Mouse (Mus musculus): ENCODE measurements at regions not wholly inside any gene's neighbourhood (a gene's known extent, or its start where the extent isn't known, plus 50 kb on each side); places are given as distances from the start of the nearest gene placed in this dataset.

GRCm38 (mm10) chr7:114912109-114912508 lies 168.6 kb downstream of the Insc start:
- H3K9me3 ChIP-seq = no peaks in the 10 kb centered on the region
- no peaks in the 10 kb centered on the region for H3K36me3 ChIP-seq
- no peak overlapping the region for H3K27ac ChIP-seq
- no peak overlapping the region for H3K4me2 ChIP-seq
- no peaks in the 10 kb centered on the region for H3K27me3 ChIP-seq
- ATAC-seq (ENCODE audit: insufficient number of reproducible peaks, low FRiP score, low TSS enrichment, low read depth) = no peak
- H3K9ac ChIP-seq = no peak overlapping the region
- H3K4me1 ChIP-seq = no peaks in the 10 kb centered on the region
- H3K4me3 ChIP-seq = no peak overlapping the region
- WGBS = 72% methylated on average over 3 of the region's 3 CpGs

GRCm38 (mm10) chr7:114922155-114922554 lies 178.7 kb downstream of the Insc start:
- WGBS = 2% methylated on average over 3 of the region's 3 CpGs
- H3K27me3 ChIP-seq = no peaks in the 10 kb centered on the region

GRCm38 (mm10) chr7:114933861-114934260 lies 190.4 kb downstream of the Insc start:
- ATAC-seq (ENCODE audit: insufficient number of reproducible peaks, low FRiP score, low TSS enrichment, low read depth) = no peak
- Histone ChIP-seq H3K4me1 (no peaks in the 10 kb centered on the region), H3K4me2 (no peak overlapping the region), H3K36me3 (no peaks in the 10 kb centered on the region), H3K27ac (no peak overlapping the region), H3K9ac (no peak overlapping the region), H3K4me3 (no peak overlapping the region), H3K27me3 (no peaks in the 10 kb centered on the region), H3K9me3 (no peaks in the 10 kb centered on the region)
- 52% methylated on average over 8 of the region's 8 CpGs for WGBS

More at GRCm38 (mm10) chr7:114922155-114922554, 178.7 kb downstream of the Insc start:
- no peaks in the 10 kb centered on the region for H3K9me3 ChIP-seq
- H3K4me3 ChIP-seq = no peak overlapping the region
- no peaks in the 10 kb centered on the region for H3K36me3 ChIP-seq
- H3K27ac ChIP-seq = no peak overlapping the region
- peak; percentile 40; the same call in 1 of the 2 replicates for ATAC-seq (ENCODE audit: insufficient number of reproducible peaks, low FRiP score, low TSS enrichment, low read depth)
- H3K9ac ChIP-seq = no peak overlapping the region
- peaks cover 3% of the 10 kb centered on the region; the same call in 1 of the 2 replicates for H3K4me1 ChIP-seq
- H3K4me2 ChIP-seq = no peak overlapping the region

- no peaks in the 10 kb centered on the region for H3K9me3 ChIP-seq
- H3K36me3 ChIP-seq = no peaks in the 10 kb centered on the region
- no peak for ATAC-seq (ENCODE audit: insufficient number of reproducible peaks, low FRiP score, low TSS enrichment, low read depth)
- H3K4me1 ChIP-seq = no peaks in the 10 kb centered on the region
- no peaks in the 10 kb centered on the region for H3K27me3 ChIP-seq
- H3K27ac ChIP-seq = no peak overlapping the region
- no peak overlapping the region for H3K9ac ChIP-seq
- no peak overlapping the region for H3K4me2 ChIP-seq
- no peak overlapping the region for H3K4me3 ChIP-seq
Measured at GRCm38 (mm10) chr7:114950759-114951158, 207.3 kb downstream of the Insc start.

- 52% methylated on average over 5 of the region's 5 CpGs for WGBS
- ATAC-seq (ENCODE audit: insufficient number of reproducible peaks, low FRiP score, low TSS enrichment, low read depth) = no peak
- H3K4me3 ChIP-seq = no peak overlapping the region
Measured at GRCm38 (mm10) chr7:114963206-114963605, 219.7 kb downstream of the Insc start.

GRCm38 (mm10) chr7:114965923-114966322 lies 222.4 kb downstream of the Insc start:
- no peak overlapping the region for H3K27ac ChIP-seq
- no peaks in the 10 kb centered on the region for H3K36me3 ChIP-seq
- H3K4me3 ChIP-seq = no peak overlapping the region
- H3K27me3 ChIP-seq = no peaks in the 10 kb centered on the region
- WGBS = 39% methylated on average over 2 of the region's 2 CpGs
- H3K4me2 ChIP-seq = no peak overlapping the region
- no peaks in the 10 kb centered on the region for H3K4me1 ChIP-seq
- H3K9me3 ChIP-seq = no peaks in the 10 kb centered on the region
- no peak for ATAC-seq (ENCODE audit: insufficient number of reproducible peaks, low FRiP score, low TSS enrichment, low read depth)
- H3K9ac ChIP-seq = no peak overlapping the region

More at GRCm38 (mm10) chr7:114963206-114963605, 219.7 kb downstream of the Insc start:
- Histone ChIP-seq H3K27ac (no peak overlapping the region), H3K9me3 (no peaks in the 10 kb centered on the region), H3K4me2 (no peak overlapping the region), H3K9ac (no peak overlapping the region), H3K27me3 (no peaks in the 10 kb centered on the region), H3K36me3 (no peaks in the 10 kb centered on the region), H3K4me1 (no peaks in the 10 kb centered on the region)

GRCm38 (mm10) chr7:114986481-114986880 lies 243.0 kb downstream of the Insc start:
- no peak for ATAC-seq (ENCODE audit: insufficient number of reproducible peaks, low FRiP score, low TSS enrichment, low read depth)
- WGBS = 28% methylated on average over 2 of the region's 2 CpGs
- H3K27ac ChIP-seq = no peak overlapping the region

GRCm38 (mm10) chr7:114991255-114991654 lies 247.8 kb downstream of the Insc start:
- H3K9me3 ChIP-seq = no peaks in the 10 kb centered on the region
- no peak overlapping the region for H3K4me2 ChIP-seq
- H3K27me3 ChIP-seq = no peaks in the 10 kb centered on the region
- H3K9ac ChIP-seq = no peak overlapping the region
- no peaks in the 10 kb centered on the region for H3K36me3 ChIP-seq
- no peak overlapping the region for H3K4me3 ChIP-seq
- no peak for ATAC-seq (ENCODE audit: insufficient number of reproducible peaks, low FRiP score, low TSS enrichment, low read depth)
- H3K4me1 ChIP-seq = no peaks in the 10 kb centered on the region
- H3K27ac ChIP-seq = no peak overlapping the region
- 69% methylated on average over 5 of the region's 5 CpGs for WGBS

More at GRCm38 (mm10) chr7:114986481-114986880, 243.0 kb downstream of the Insc start:
- H3K9ac ChIP-seq = no peak overlapping the region
- H3K4me2 ChIP-seq = no peak overlapping the region
- no peaks in the 10 kb centered on the region for H3K36me3 ChIP-seq
- H3K4me3 ChIP-seq = no peak overlapping the region
- H3K27me3 ChIP-seq = no peaks in the 10 kb centered on the region
- H3K9me3 ChIP-seq = no peaks in the 10 kb centered on the region
- no peaks in the 10 kb centered on the region for H3K4me1 ChIP-seq

GRCm38 (mm10) chr7:114992440-114992839 lies 248.9 kb downstream of the Insc start:
- H3K9me3 ChIP-seq = no peaks in the 10 kb centered on the region
- H3K4me1 ChIP-seq = no peaks in the 10 kb centered on the region
- no peaks in the 10 kb centered on the region for H3K27me3 ChIP-seq
- no peak overlapping the region for H3K4me2 ChIP-seq
- no peak overlapping the region for H3K27ac ChIP-seq
- no peak overlapping the region for H3K4me3 ChIP-seq
- no peak overlapping the region for H3K9ac ChIP-seq
- WGBS = 82% methylated on average over 3 of the region's 3 CpGs
- no peaks in the 10 kb centered on the region for H3K36me3 ChIP-seq
- no peak for ATAC-seq (ENCODE audit: insufficient number of reproducible peaks, low FRiP score, low TSS enrichment, low read depth)

- no peak overlapping the region for H3K27ac ChIP-seq
- WGBS = 60% methylated on average over 7 of the region's 7 CpGs
- H3K4me2 ChIP-seq = no peak overlapping the region
- H3K4me3 ChIP-seq = no peak overlapping the region
- ATAC-seq (ENCODE audit: insufficient number of reproducible peaks, low FRiP score, low TSS enrichment, low read depth) = no peak
- no peaks in the 10 kb centered on the region for H3K36me3 ChIP-seq
- no peaks in the 10 kb centered on the region for H3K9me3 ChIP-seq
- no peak overlapping the region for H3K9ac ChIP-seq
- no peaks in the 10 kb centered on the region for H3K27me3 ChIP-seq
- peaks cover 6% of the 10 kb centered on the region; the same call in 1 of the 2 replicates for H3K4me1 ChIP-seq
Measured at GRCm38 (mm10) chr7:115000796-115001524, 257.5 kb downstream of the Insc start.

- no peak overlapping the region for H3K4me3 ChIP-seq
- no peak overlapping the region for H3K9ac ChIP-seq
- no peaks in the 10 kb centered on the region for H3K9me3 ChIP-seq
- H3K36me3 ChIP-seq = no peaks in the 10 kb centered on the region
- 50% methylated on average over 11 of the region's 11 CpGs for WGBS
- H3K27ac ChIP-seq = no peak overlapping the region
- H3K4me1 ChIP-seq = no peaks in the 10 kb centered on the region
- ATAC-seq (ENCODE audit: insufficient number of reproducible peaks, low FRiP score, low TSS enrichment, low read depth) = no peak; the same call in 1 of the 2 replicates
- no peak overlapping the region for H3K4me2 ChIP-seq
- H3K27me3 ChIP-seq = no peaks in the 10 kb centered on the region
Measured at GRCm38 (mm10) chr7:115014253-115014998, 270.9 kb downstream of the Insc start.

GRCm38 (mm10) chr7:115019369-115019958 lies 276.0 kb downstream of the Insc start:
- no peaks in the 10 kb centered on the region for H3K36me3 ChIP-seq
- no peak overlapping the region for H3K4me2 ChIP-seq
- H3K27ac ChIP-seq = no peak overlapping the region
- no peaks in the 10 kb centered on the region for H3K4me1 ChIP-seq
- no peak for ATAC-seq (ENCODE audit: insufficient number of reproducible peaks, low FRiP score, low TSS enrichment, low read depth)
- no peak overlapping the region for H3K9ac ChIP-seq
- H3K4me3 ChIP-seq = no peak overlapping the region
- no peaks in the 10 kb centered on the region for H3K27me3 ChIP-seq
- 66% methylated on average over 4 of the region's 4 CpGs for WGBS
- no peaks in the 10 kb centered on the region for H3K9me3 ChIP-seq
